Mouse (Mus musculus) inflammation-experienced regulatory T-cells, adult 6 months (primary cell): ENCODE data around the gene Snca. TPM values are rescaled to one million over a fixed set of nuclear protein-coding genes. Genes with fewer than 3 reads are reported as not detected.
"Not testable (repeated sequence)": the region's sequence is repeated elsewhere in the genome, so short reads cannot be mapped to it uniquely, and the experiment has no call there.

Experiments used
- ATAC-seq: one replicate; pipeline ENCODE4 v1.8.0; 2017
- polyA plus RNA-seq, 3 experiments: library from polyadenylated mRNA; unstranded; fragments of 100-300 nt; shearing (Covaris generic); gene quantifications; one replicate each; pipeline ENCODE4 v1.2.1; 2017

Snca gene
- polyA plus RNA-seq, 3 experiments from 2014 or later = not detected

DNA sequence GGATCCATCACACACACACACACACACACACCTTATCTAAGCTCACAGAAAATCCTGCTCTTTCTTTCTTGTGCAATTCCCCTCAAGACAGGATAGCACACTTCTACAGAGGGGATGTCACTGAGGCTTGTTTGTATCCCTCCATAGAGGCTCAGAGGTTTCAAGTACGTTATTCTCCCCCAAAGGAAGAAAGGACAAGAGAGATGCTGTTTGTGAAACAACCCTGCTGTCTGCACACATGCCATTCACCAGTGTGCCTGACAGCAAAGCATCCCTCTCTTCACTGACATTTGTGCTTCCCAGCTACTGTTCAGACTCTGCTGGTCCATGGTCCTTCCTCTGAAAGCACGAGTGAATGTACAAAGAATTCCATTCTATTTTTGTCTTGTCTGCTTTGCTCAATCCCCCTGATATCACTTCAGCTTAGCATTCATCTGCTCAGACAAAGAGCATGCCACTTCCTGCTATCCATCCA, 119.6 kb downstream of the Snca start:
- no peak for ATAC-seq

- ATAC-seq = no peak
These were observed 131.6 kb downstream of the Snca start for GRCm38 (mm10) chr6:60698072-60698471.

DNA sequence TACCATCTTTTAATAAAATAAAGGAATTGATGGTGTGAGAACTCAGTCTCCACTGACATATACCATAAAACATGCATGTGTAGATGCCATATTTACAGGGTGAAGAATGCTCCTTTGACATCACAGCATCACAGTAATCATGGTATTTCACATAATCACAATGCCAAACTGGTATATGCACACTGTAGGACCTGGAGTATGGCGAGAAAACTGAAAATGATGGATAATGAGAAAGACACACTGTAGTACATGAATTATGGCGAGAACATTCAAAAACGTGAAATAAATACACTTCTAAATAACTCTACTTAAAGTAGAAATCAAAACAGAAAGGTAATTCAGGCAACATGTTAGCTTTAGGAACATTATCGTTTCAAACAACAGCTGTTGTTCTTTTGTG, 142.6 kb downstream of the Snca start:
- not testable (repeated sequence) for ATAC-seq

- ATAC-seq = no peak
These were observed 147.4 kb downstream of the Snca start for GRCm38 (mm10) chr6:60682233-60682632.

Other genes with a start within 250 kb of the Snca start
- not detected for gene Mmrn1, start 95.1 kb upstream of the Snca start, polyA plus RNA-seq